Mouse (Mus musculus): ENCODE results near the gene Gm128. TPM values are rescaled to one million over a fixed set of nuclear protein-coding genes. Genes with fewer than 3 reads are reported as not detected.

Gene Gm128
- polyA plus RNA-seq, 1 experiment from 2014 or later, result 0.16 TPM

DNA sequence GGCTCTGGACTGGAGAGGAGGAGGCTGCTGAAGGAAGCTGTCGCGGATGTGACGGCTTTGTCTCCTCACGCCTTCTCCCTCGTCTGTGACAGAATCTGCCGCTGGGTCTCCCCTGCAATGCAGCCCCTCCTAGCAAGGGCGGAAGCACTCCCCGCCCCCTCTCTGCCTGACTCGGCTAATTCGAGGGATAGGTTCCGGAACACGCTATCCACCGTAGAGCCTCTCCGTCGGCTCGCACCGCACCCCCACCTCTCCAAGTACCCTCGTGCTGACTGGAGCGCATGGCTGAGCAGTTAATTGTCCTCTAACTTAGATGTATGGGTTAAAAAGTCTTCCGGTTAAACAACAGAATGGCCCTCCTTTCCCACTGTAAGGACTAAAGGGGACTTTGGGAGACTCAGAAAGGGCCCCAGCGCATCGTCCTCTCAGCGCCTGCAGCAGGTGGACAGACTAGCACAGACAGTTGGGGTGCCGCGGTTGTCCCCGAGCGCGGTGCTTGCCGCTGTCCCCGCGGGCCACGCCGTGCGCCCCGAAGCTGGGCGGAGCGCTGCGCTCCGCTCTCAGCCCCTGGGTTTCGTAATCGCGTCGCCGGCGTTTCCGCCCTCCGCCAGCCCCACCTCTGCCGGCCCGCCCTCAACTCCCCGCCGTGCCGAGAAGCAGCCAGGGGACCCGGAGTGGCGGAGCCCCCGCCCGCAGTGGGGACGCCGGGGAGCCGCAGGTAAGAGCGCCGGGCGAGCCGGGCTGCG lies 13.1 kb downstream of the Gm128 start, which contains the start of gene Cdc42se1:
Cdc42se1 (plus strand) TSS at position 585 of the 746 bp plus-strand sequence.
- H3K36me3 ChIP-seq (replicated peaks; ENCODE audit: control insufficient read depth, insufficient read depth), result peaks cover 48% of the 10 kb centered on the region
- peak; percentile 91 for DNase-seq (ENCODE audit: low spot score)
- H3K4me3 ChIP-seq (replicated peaks; ENCODE audit: low read length), result peak within 1 kb of the TSS; percentile 67
- H3K4me1 ChIP-seq (replicated peaks; ENCODE audit: control insufficient read depth, insufficient read depth, low read length), result peaks cover 51% of the 10 kb centered on the region
- H3K9me3 ChIP-seq (ENCODE audit: control insufficient read depth, low read length), result no peaks in the 10 kb centered on the region
- H3K4me2 ChIP-seq (replicated peaks), result peak within 1 kb of the TSS; percentile 70
- H3K9ac ChIP-seq, result peak within 1 kb of the TSS; percentile 86
- peak within 1 kb of the TSS; percentile 98 for H3K27ac ChIP-seq
- H3K27me3 ChIP-seq (ENCODE audit: control insufficient read depth, insufficient read depth, low read length), result no peaks in the 10 kb centered on the region
- peak; percentile 91 for ATAC-seq (ENCODE audit: low FRiP score)
- under 1% methylated on average over 63 of the region's 64 CpGs for WGBS

DNA sequence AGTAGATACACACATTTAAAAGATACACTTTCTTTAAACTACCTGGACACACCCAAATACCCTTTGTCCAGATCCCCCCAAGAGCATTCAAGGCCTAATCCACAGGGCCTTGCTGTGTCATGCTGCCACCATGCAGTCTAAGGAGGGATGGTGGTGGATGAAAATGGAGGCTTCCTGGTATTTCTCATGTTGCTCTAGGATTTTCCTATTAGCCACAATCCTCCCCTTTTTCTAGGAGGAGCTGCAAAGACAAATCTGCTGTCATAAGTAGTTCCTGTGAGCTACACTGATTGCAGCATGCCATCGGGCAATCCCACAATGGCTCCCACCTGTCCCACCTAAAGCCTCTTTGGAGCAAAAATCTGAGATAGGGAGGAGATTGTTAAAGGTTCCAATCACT lies 14.2 kb downstream of the Gm128 start:
- Histone ChIP-seq H3K36me3 (replicated peaks; ENCODE audit: control insufficient read depth, insufficient read depth) (peaks cover 48% of the 10 kb centered on the region), H3K9me3 (ENCODE audit: control insufficient read depth, low read length) (no peaks in the 10 kb centered on the region), H3K27me3 (ENCODE audit: control insufficient read depth, insufficient read depth, low read length) (no peaks in the 10 kb centered on the region), H3K27ac (peak overlapping the region; percentile 98), H3K4me3 (replicated peaks; ENCODE audit: low read length) (peak overlapping the region; percentile 67), H3K4me2 (replicated peaks) (peak overlapping the region; percentile 70), H3K4me1 (replicated peaks; ENCODE audit: control insufficient read depth, insufficient read depth, low read length) (peaks cover 51% of the 10 kb centered on the region), H3K9ac (peak overlapping the region; percentile 86)
- 4% methylated on average over 1 of the region's 1 CpGs for WGBS
- ATAC-seq (ENCODE audit: low FRiP score) (no peak), DNase-seq (ENCODE audit: low spot score) (peak; percentile 60)

GRCm38 (mm10) chr3:95224295-95224694 lies 17.1 kb downstream of the Gm128 start:
- Histone ChIP-seq H3K4me1 (replicated peaks; ENCODE audit: control insufficient read depth, insufficient read depth, low read length) (peaks cover 29% of the 10 kb centered on the region), H3K4me3 (replicated peaks; ENCODE audit: low read length) (no peak overlapping the region)
- DNase-seq (ENCODE audit: low spot score), result peak; percentile 50

GRCm38 (mm10) chr3:95223041-95223440 lies 18.4 kb downstream of the Gm128 start:
- Histone ChIP-seq H3K4me3 (replicated peaks; ENCODE audit: low read length) (no peak overlapping the region), H3K27me3 (ENCODE audit: control insufficient read depth, insufficient read depth, low read length) (no peaks in the 10 kb centered on the region), H3K9me3 (ENCODE audit: control insufficient read depth, low read length) (no peaks in the 10 kb centered on the region), H3K9ac (no peak overlapping the region), H3K27ac (no peak overlapping the region), H3K36me3 (replicated peaks; ENCODE audit: control insufficient read depth, insufficient read depth) (peaks cover 76% of the 10 kb centered on the region), H3K4me1 (replicated peaks; ENCODE audit: control insufficient read depth, insufficient read depth, low read length) (peaks cover 32% of the 10 kb centered on the region), H3K4me2 (replicated peaks) (no peak overlapping the region)
- 93% methylated on average over 2 of the region's 2 CpGs for WGBS
- DNase-seq (ENCODE audit: low spot score) (no peak), ATAC-seq (ENCODE audit: low FRiP score) (no peak)

More at GRCm38 (mm10) chr3:95224295-95224694, 17.1 kb downstream of the Gm128 start:
- Histone ChIP-seq H3K9me3 (ENCODE audit: control insufficient read depth, low read length) (no peaks in the 10 kb centered on the region), H3K9ac (no peak overlapping the region), H3K27me3 (ENCODE audit: control insufficient read depth, insufficient read depth, low read length) (no peaks in the 10 kb centered on the region), H3K4me2 (replicated peaks) (peak overlapping the region; percentile 30), H3K36me3 (replicated peaks; ENCODE audit: control insufficient read depth, insufficient read depth) (peaks cover 68% of the 10 kb centered on the region), H3K27ac (no peak overlapping the region)
- no peak for ATAC-seq (ENCODE audit: low FRiP score)
- WGBS, result 28% methylated on average over 6 of the region's 6 CpGs

- 0 out of 2 replicates have a peak, but pooled peaks cover 12% of the 10 kb centered on the region for H3K4me1 ChIP-seq (replicated peaks; ENCODE audit: control insufficient read depth, insufficient read depth, low read length)
- H3K36me3 ChIP-seq (replicated peaks; ENCODE audit: control insufficient read depth, insufficient read depth), result peaks cover 64% of the 10 kb centered on the region
- no peak for ATAC-seq (ENCODE audit: low FRiP score)
- H3K4me2 ChIP-seq (replicated peaks), result peak overlapping the region; percentile 68
- no peaks in the 10 kb centered on the region for H3K9me3 ChIP-seq (ENCODE audit: control insufficient read depth, low read length)
- no peak overlapping the region for H3K9ac ChIP-seq
- peak overlapping the region; percentile 66 for H3K4me3 ChIP-seq (replicated peaks; ENCODE audit: low read length)
- WGBS, result 82% methylated on average over 6 of the region's 6 CpGs
- H3K27ac ChIP-seq, result peak overlapping the region; percentile 93; the same call in 1 of the 2 replicates
- H3K27me3 ChIP-seq (ENCODE audit: control insufficient read depth, insufficient read depth, low read length), result no peaks in the 10 kb centered on the region
- DNase-seq (ENCODE audit: low spot score), result no peak
Measured at GRCm38 (mm10) chr3:95218466-95219137, 22.8 kb downstream of the Gm128 start.

- DNase-seq (ENCODE audit: low spot score) (peak; percentile 84), ATAC-seq (ENCODE audit: low FRiP score) (peak; percentile 90)
- H3K9ac ChIP-seq, result peak within 1 kb of the TSS; percentile 92
- 0 out of 2 replicates have a peak, but pooled peaks cover 12% of the 10 kb centered on the region for H3K4me1 ChIP-seq (replicated peaks; ENCODE audit: control insufficient read depth, insufficient read depth, low read length)
- peak within 1 kb of the TSS; percentile 93 for H3K27ac ChIP-seq
- no peaks in the 10 kb centered on the region for H3K27me3 ChIP-seq (ENCODE audit: control insufficient read depth, insufficient read depth, low read length)
- H3K4me3 ChIP-seq (replicated peaks; ENCODE audit: low read length), result peak within 1 kb of the TSS; percentile 66
- WGBS, result under 1% methylated on average over 56 of the region's 56 CpGs
- H3K4me2 ChIP-seq (replicated peaks), result peak within 1 kb of the TSS; percentile 68
- no peaks in the 10 kb centered on the region for H3K9me3 ChIP-seq (ENCODE audit: control insufficient read depth, low read length)
- H3K36me3 ChIP-seq (replicated peaks; ENCODE audit: control insufficient read depth, insufficient read depth), result peaks cover 53% of the 10 kb centered on the region
Measured at GRCm38 (mm10) chr3:95217255-95218134, 23.9 kb downstream of the Gm128 start, which contains the start of gene Gabpb2. Gene Gabpb2, minus strand, starts transcription at chr3:95217916.

DNA sequence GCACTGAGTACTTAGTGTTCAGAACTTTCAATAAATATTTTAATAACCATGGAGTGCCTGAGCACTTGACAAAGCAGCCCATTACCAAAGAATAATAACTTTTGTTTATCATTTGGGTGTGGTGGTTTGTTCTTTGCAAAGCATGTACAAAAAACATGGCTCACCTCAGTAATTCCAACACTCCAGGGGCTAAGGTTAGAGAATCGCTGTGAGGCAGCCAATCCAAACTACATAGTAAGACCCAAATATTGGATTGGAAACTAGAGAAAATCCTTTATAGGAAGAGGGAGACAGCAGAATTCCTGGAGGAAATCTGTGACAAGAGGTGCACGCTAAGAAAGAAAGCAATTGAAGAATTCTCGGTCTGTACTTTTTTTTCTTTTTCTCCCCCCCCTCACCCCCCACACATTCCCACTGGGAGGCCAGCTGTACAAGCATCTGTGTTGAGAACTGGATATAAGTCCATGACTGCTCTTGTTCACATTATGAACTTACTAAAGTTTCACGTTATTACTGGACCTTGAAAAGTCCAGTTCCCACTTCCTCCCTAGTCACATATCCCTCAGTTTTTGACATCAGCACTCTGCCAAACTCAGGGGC lies 24.6 kb downstream of the Gm128 start:
- H3K27me3 ChIP-seq (ENCODE audit: control insufficient read depth, insufficient read depth, low read length), result no peaks in the 10 kb centered on the region
- 26% methylated on average over 4 of the region's 4 CpGs for WGBS
- peak overlapping the region; percentile 93 for H3K27ac ChIP-seq
- H3K4me3 ChIP-seq (replicated peaks; ENCODE audit: low read length), result peak overlapping the region; percentile 66
- H3K4me1 ChIP-seq (replicated peaks; ENCODE audit: control insufficient read depth, insufficient read depth, low read length), result 0 out of 2 replicates have a peak, but pooled peaks cover 12% of the 10 kb centered on the region
- no peak for ATAC-seq (ENCODE audit: low FRiP score)
- no peaks in the 10 kb centered on the region for H3K9me3 ChIP-seq (ENCODE audit: control insufficient read depth, low read length)
- H3K36me3 ChIP-seq (replicated peaks; ENCODE audit: control insufficient read depth, insufficient read depth), result peaks cover 47% of the 10 kb centered on the region
- H3K9ac ChIP-seq, result peak overlapping the region; percentile 92
- DNase-seq (ENCODE audit: low spot score), result no peak
- H3K4me2 ChIP-seq (replicated peaks), result peak overlapping the region; percentile 68

- no peak overlapping the region for H3K27ac ChIP-seq
- WGBS, result 100% methylated on average over 1 of the region's 1 CpGs
- H3K4me1 ChIP-seq (replicated peaks; ENCODE audit: control insufficient read depth, insufficient read depth, low read length), result 0 out of 2 replicates have a peak, but pooled peaks cover 12% of the 10 kb centered on the region
- no peak for ATAC-seq (ENCODE audit: low FRiP score)
- H3K9me3 ChIP-seq (ENCODE audit: control insufficient read depth, low read length), result no peaks in the 10 kb centered on the region
- no peak overlapping the region for H3K4me2 ChIP-seq (replicated peaks)
- H3K36me3 ChIP-seq (replicated peaks; ENCODE audit: control insufficient read depth, insufficient read depth), result peaks cover 25% of the 10 kb centered on the region
- H3K4me3 ChIP-seq (replicated peaks; ENCODE audit: low read length), result no peak overlapping the region
- H3K9ac ChIP-seq, result no peak overlapping the region
- no peak for DNase-seq (ENCODE audit: low spot score)
- H3K27me3 ChIP-seq (ENCODE audit: control insufficient read depth, insufficient read depth, low read length), result no peaks in the 10 kb centered on the region
Measured at GRCm38 (mm10) chr3:95213609-95213975, 27.8 kb downstream of the Gm128 start.

Measured in hindbrain, embryonic 14.5 days (tissue).